ENCODE assay signal across 7 mouse cellular contexts in genomic region chr19:7494187-7495015, GRCm38 (mm10). TPM values are rescaled to one million over a fixed set of nuclear protein-coding genes. Genes with fewer than 3 reads are reported as not detected.
DNase-seq lines count a peak whose midpoint lies in the region; ATAC-seq and TF ChIP-seq lines count a peak whose summit lies in the region.

No protein-coding gene starts in this region.

- peak; percentile 97 for DNase-seq in adrenal gland, postnatal 14 days
- DNase-seq in embryonic facial prominence, embryonic 11.5 days (ENCODE audit: low spot score): peak; percentile 95
- peak; percentile 94 to 97 for DNase-seq in heart, adult 18-20 months
- peak; percentile 99 for DNase-seq in kidney, adult 2 months
- DNase-seq in spleen, adult 2 months (ENCODE audit: low read depth in 1 of 2, low spot score in 2 of 2): peak; percentile 66 to 78

- H3K4me2 ChIP-seq in embryonic facial prominence, embryonic 11.5 days (ENCODE audit: low read depth, low read length): peak overlapping the region; percentile 52
- H3K4me2 ChIP-seq in limb, embryonic 12.5 days: peak overlapping the region; percentile 66
- H3K4me2 ChIP-seq in midbrain, embryonic 15.5 days: peak overlapping the region; percentile 62

- H3K36me3 ChIP-seq in embryonic facial prominence, embryonic 11.5 days (replicated peaks; ENCODE audit: control insufficient read depth, insufficient read depth, low read depth, low read length): no peaks in the 10 kb centered on the region
- no peaks in the 10 kb centered on the region for H3K36me3 ChIP-seq in kidney, adult 2 months (ENCODE audit: control insufficient read depth, insufficient read depth, low read length)
- H3K36me3 ChIP-seq in limb, embryonic 12.5 days: no peaks in the 10 kb centered on the region
- H3K36me3 ChIP-seq in midbrain, embryonic 15.5 days (replicated peaks): no peaks in the 10 kb centered on the region
- H3K36me3 ChIP-seq in spleen, adult 2 months (ENCODE audit: control insufficient read depth, insufficient read depth, low read length): no peaks in the 10 kb centered on the region

- peak overlapping the region; percentile 43 for H3K4me3 ChIP-seq in embryonic facial prominence, embryonic 11.5 days (ENCODE audit: low read depth, low read length)
- H3K4me3 ChIP-seq in kidney, adult 2 months (ENCODE audit: insufficient read depth, low read depth, low read length): peak overlapping the region; percentile 59
- peak overlapping the region; percentile 71 for H3K4me3 ChIP-seq in limb, embryonic 12.5 days (replicated peaks)
- peak overlapping the region; percentile 82 for H3K4me3 ChIP-seq in midbrain, embryonic 15.5 days
- peak overlapping the region; percentile 68 for H3K4me3 ChIP-seq in spleen, adult 2 months (ENCODE audit: extremely low read depth, insufficient read depth, insufficient read length)

- peak overlapping the region; percentile 72 for H3K27ac ChIP-seq in embryonic facial prominence, embryonic 11.5 days (replicated peaks; ENCODE audit: low read depth, low read length)
- H3K27ac ChIP-seq in kidney, adult 2 months (ENCODE audit: insufficient read depth, low read depth, low read length): peak overlapping the region; percentile 93
- peak overlapping the region; percentile 96 for H3K27ac ChIP-seq in limb, embryonic 12.5 days
- H3K27ac ChIP-seq in midbrain, embryonic 15.5 days: peak overlapping the region; percentile 98
- H3K27ac ChIP-seq in spleen, adult 2 months (ENCODE audit: insufficient read depth, low read length): peak overlapping the region; percentile 76

- TF ChIP-seq CTCF in kidney, adult 2 months (conservative IDR thresholded peaks at IDR 0.05; ENCODE audit: insufficient read depth, insufficient read length, low read depth, low read length): no peak
- no peak for TF ChIP-seq CTCF in spleen, adult 2 months (IDR thresholded peaks at IDR 0.05; ENCODE audit: extremely low read depth, insufficient read depth, insufficient read length, insufficient replicate concordance)

- TF ChIP-seq POLR2A in kidney, adult 2 months (IDR thresholded peaks at IDR 0.05; ENCODE audit: low read depth, low read length): no peak
- TF ChIP-seq POLR2A in spleen, adult 2 months (IDR thresholded peaks at IDR 0.05; ENCODE audit: low read depth, low read length): no peak; the same call in 1 of the 2 replicates

- H3K9me3 ChIP-seq in embryonic facial prominence, embryonic 11.5 days (replicated peaks; ENCODE audit: control insufficient read depth, low read length): no peaks in the 10 kb centered on the region
- no peaks in the 10 kb centered on the region for H3K9me3 ChIP-seq in limb, embryonic 12.5 days
- no peaks in the 10 kb centered on the region for H3K9me3 ChIP-seq in midbrain, embryonic 15.5 days

- ATAC-seq in embryonic facial prominence, embryonic 11.5 days (replicated peaks; ENCODE audit: insufficient number of reproducible peaks, low FRiP score, low TSS enrichment, low read depth): peak; percentile 97
- peak; percentile 97 for ATAC-seq in limb, embryonic 12.5 days (ENCODE audit: insufficient number of reproducible peaks, insufficient read depth, low FRiP score, low TSS enrichment, low read depth)
- ATAC-seq in midbrain, embryonic 15.5 days (replicated peaks): peak; percentile 97

- no peaks in the 10 kb centered on the region for H3K4me1 ChIP-seq in embryonic facial prominence, embryonic 11.5 days (ENCODE audit: control insufficient read depth, insufficient read depth, low read length)
- H3K4me1 ChIP-seq in kidney, adult 2 months (ENCODE audit: control insufficient read depth, insufficient read depth, low read length): peaks cover 11% of the 10 kb centered on the region; the same call in 1 of the 2 replicates
- H3K4me1 ChIP-seq in limb, embryonic 12.5 days (replicated peaks): peaks cover 5% of the 10 kb centered on the region
- peaks cover 5% of the 10 kb centered on the region for H3K4me1 ChIP-seq in midbrain, embryonic 15.5 days
- H3K4me1 ChIP-seq in spleen, adult 2 months (ENCODE audit: control insufficient read depth, insufficient read depth, insufficient read length): no peaks in the 10 kb centered on the region; the same call in 1 of the 2 replicates

- no peaks in the 10 kb centered on the region for H3K27me3 ChIP-seq in embryonic facial prominence, embryonic 11.5 days (ENCODE audit: control insufficient read depth, insufficient read depth, low read length)
- no peaks in the 10 kb centered on the region for H3K27me3 ChIP-seq in kidney, adult 2 months (replicated peaks; ENCODE audit: control insufficient read depth, insufficient read depth, low read length)
- H3K27me3 ChIP-seq in limb, embryonic 12.5 days: no peaks in the 10 kb centered on the region
- H3K27me3 ChIP-seq in midbrain, embryonic 15.5 days (replicated peaks): no peaks in the 10 kb centered on the region
- no peaks in the 10 kb centered on the region for H3K27me3 ChIP-seq in spleen, adult 2 months (ENCODE audit: control insufficient read depth, insufficient read depth, low read length)

- peak overlapping the region; percentile 62 for H3K9ac ChIP-seq in embryonic facial prominence, embryonic 11.5 days (replicated peaks; ENCODE audit: low read length)
- peak overlapping the region; percentile 85 for H3K9ac ChIP-seq in limb, embryonic 12.5 days (replicated peaks)
- H3K9ac ChIP-seq in midbrain, embryonic 15.5 days: peak overlapping the region; percentile 77

- under 1% methylated on average over 84 of the region's 84 CpGs for WGBS in embryonic facial prominence, embryonic 11.5 days
- under 1% methylated on average over 84 of the region's 84 CpGs for WGBS in kidney, adult 2 months
- WGBS in limb, embryonic 12.5 days: under 1% methylated on average over 84 of the region's 84 CpGs
- under 1% methylated on average over 82 of the region's 84 CpGs for WGBS in midbrain, embryonic 15.5 days
- WGBS in spleen, adult 2 months: under 1% methylated on average over 84 of the region's 84 CpGs

RNA-seq across cellular contexts. Expression of gene Atl3, which starts 0.6 kb away (rescaled TPM):
- 95.0 and 101 TPM in 2 replicates for total RNA-seq in adrenal gland, postnatal 14 days (2021)
- 9.4 and 11.9 TPM in 2 replicates for polyA plus RNA-seq in embryonic facial prominence, embryonic 11.5 days (2014; fragmentation: Nextera tagmentation; extraction: Ambion mirVana)
- 10 to 100 TPM; 12.6 to 17.2 TPM for total RNA-seq in heart, adult 18-20 months (2021)
- polyA plus RNA-seq in kidney, adult 2 months (2012; rRNA removed): 12.7 and 20.4 TPM in 2 replicates
- 10.8 and 11.9 TPM in 2 replicates for polyA plus RNA-seq in limb, embryonic 12.5 days (2016; fragmentation: Nextera tagmentation; extraction: Ambion mirVana)
- polyA plus RNA-seq in midbrain, embryonic 15.5 days (2015; fragmentation: Nextera tagmentation; extraction: Ambion mirVana): 6.5 TPM in 2 replicates
- 6.1 and 6.7 TPM in 2 replicates for polyA plus RNA-seq in spleen, adult 2 months (2012; rRNA removed)

RNA-seq across cellular contexts. Expression of gene Rtn3, which starts 11.3 kb away (rescaled TPM):
- total RNA-seq in adrenal gland, postnatal 14 days (2021): 127 and 134 TPM in 2 replicates
- polyA plus RNA-seq in embryonic facial prominence, embryonic 11.5 days (2014; fragmentation: Nextera tagmentation; extraction: Ambion mirVana): 148 and 156 TPM in 2 replicates
- total RNA-seq in heart, adult 18-20 months (2021): 10 to 100 TPM; 70.9 to 79.7 TPM
- 186 and 190 TPM in 2 replicates for polyA plus RNA-seq in kidney, adult 2 months (2012; rRNA removed)
- 99.6 and 105 TPM in 2 replicates for polyA plus RNA-seq in limb, embryonic 12.5 days (2016; fragmentation: Nextera tagmentation; extraction: Ambion mirVana)
- 644 and 648 TPM in 2 replicates for polyA plus RNA-seq in midbrain, embryonic 15.5 days (2015; fragmentation: Nextera tagmentation; extraction: Ambion mirVana)
- polyA plus RNA-seq in spleen, adult 2 months (2012; rRNA removed): 39.6 and 53.4 TPM in 2 replicates

Comparison
In these comparisons a context has a peak if more than half of its experiments do, and no peak if none do; other contexts are left out.
1. Peak in every context shown above with its lines: DNase-seq, ATAC-seq, H3K4me3 ChIP-seq and H3K27ac ChIP-seq.